In genomic region chr3:87144476-87145240, GRCm38 (mm10) we compare ENCODE assay signal across 11 mouse cellular contexts. TPM values are rescaled to one million over a fixed set of nuclear protein-coding genes. Genes with fewer than 3 reads are reported as not detected.
DNase-seq lines count a peak whose midpoint lies in the region; ATAC-seq and TF ChIP-seq lines count a peak whose summit lies in the region.
"Had no signal": no experiment of that assay in that cellular context is flagged by ENCODE, and none has a peak within 500 bp of the region (broad histone marks: within the 10 kb centered on the region; RNA-seq: fewer than 3 reads in every experiment).

No protein-coding gene starts in this region.

- TF ChIP-seq EP300 in liver, postnatal 0 days (IDR thresholded peaks at IDR 0.05; ENCODE audit: low read depth): no peak

- H3K27ac ChIP-seq in heart, embryonic 10.5 days: peak overlapping the region; percentile 82
- H3K27ac ChIP-seq in kidney, embryonic 16.5 days (ENCODE audit: low read length): peak overlapping the region; percentile 52
- peak overlapping the region; percentile 61 for H3K27ac ChIP-seq in embryonic facial prominence, embryonic 14.5 days (replicated peaks; ENCODE audit: low read depth, low read length)
- no peak overlapping the region for H3K27ac ChIP-seq in liver, postnatal 0 days (ENCODE audit: low read depth)

- DNase-seq in heart, embryonic 10.5 days (ENCODE audit: low spot score): no peak
- DNase-seq in heart, adult 9 months (ENCODE audit: low spot score in 2 of 2): no peak
- no peak for DNase-seq in kidney, adult 8-10 months
- DNase-seq in 3T3-L1 (ENCODE audit: low read depth, low spot score): peak; percentile 50
- DNase-seq in embryonic facial prominence, embryonic 14.5 days (ENCODE audit: low spot score): peak; percentile 24
- no peak for DNase-seq in frontal cortex, postnatal 14 days (ENCODE audit: low spot score in 2 of 2)
- DNase-seq in liver, postnatal 0 days: no peak
- DNase-seq: cerebellum, postnatal 10 days; kidney, postnatal 4 days; lung, postnatal 36 days had no signal

- peaks cover 57% of the 10 kb centered on the region for H3K4me1 ChIP-seq in heart, embryonic 10.5 days
- H3K4me1 ChIP-seq in kidney, embryonic 16.5 days (ENCODE audit: insufficient read depth, low read length): peaks cover 32% of the 10 kb centered on the region
- peaks cover 32% of the 10 kb centered on the region for H3K4me1 ChIP-seq in embryonic facial prominence, embryonic 14.5 days (ENCODE audit: control insufficient read depth, insufficient read depth, low read length)
- H3K4me1 ChIP-seq in liver, postnatal 0 days (ENCODE audit: insufficient read depth): no peaks in the 10 kb centered on the region

- no peak for TF ChIP-seq CTCF in liver, postnatal 0 days (IDR thresholded peaks at IDR 0.05; ENCODE audit: low read depth)

- H3K9me3 ChIP-seq in heart, embryonic 10.5 days: no peaks in the 10 kb centered on the region
- no peaks in the 10 kb centered on the region for H3K9me3 ChIP-seq in kidney, embryonic 16.5 days (ENCODE audit: low read length)
- no peaks in the 10 kb centered on the region for H3K9me3 ChIP-seq in embryonic facial prominence, embryonic 14.5 days (ENCODE audit: control insufficient read depth, low read length)
- no peaks in the 10 kb centered on the region for H3K9me3 ChIP-seq in liver, postnatal 0 days (ENCODE audit: low read length)

- H3K4me2 ChIP-seq in kidney, embryonic 16.5 days (replicated peaks; ENCODE audit: low read depth, low read length): no peak overlapping the region
- H3K4me2 ChIP-seq in embryonic facial prominence, embryonic 14.5 days (ENCODE audit: low read depth, low read length): 0 out of 2 replicates have a peak overlapping the region, but pooled peaks have one; percentile 3
- no peak overlapping the region for H3K4me2 ChIP-seq in liver, postnatal 0 days (ENCODE audit: low read depth, low read length)

- ATAC-seq in kidney, embryonic 16.5 days (ENCODE audit: low FRiP score, low TSS enrichment): no peak
- 0 out of 2 replicates have a peak, but pooled peaks have one; percentile 16 for ATAC-seq in embryonic facial prominence, embryonic 14.5 days (ENCODE audit: low read depth)
- ATAC-seq in liver, postnatal 0 days: no peak

- H3K4me3 ChIP-seq in heart, embryonic 10.5 days: no peak overlapping the region
- H3K4me3 ChIP-seq in kidney, embryonic 16.5 days (ENCODE audit: low read length): no peak overlapping the region
- H3K4me3 ChIP-seq in embryonic facial prominence, embryonic 14.5 days (ENCODE audit: low read depth, low read length): no peak overlapping the region
- H3K4me3 ChIP-seq in liver, postnatal 0 days (ENCODE audit: low read depth, low read length): no peak overlapping the region

- WGBS in heart, embryonic 10.5 days: 49% methylated on average over 6 of the region's 6 CpGs
- WGBS in kidney, embryonic 16.5 days: 36% methylated on average over 6 of the region's 6 CpGs
- WGBS in embryonic facial prominence, embryonic 14.5 days: 54% methylated on average over 6 of the region's 6 CpGs
- WGBS in liver, postnatal 0 days (ENCODE audit: insufficient replicate concordance): 58% methylated on average over 6 of the region's 6 CpGs

- peaks cover 31% of the 10 kb centered on the region; the same call in 1 of the 2 replicates for H3K36me3 ChIP-seq in heart, embryonic 10.5 days
- peaks cover 7% of the 10 kb centered on the region for H3K36me3 ChIP-seq in kidney, embryonic 16.5 days (ENCODE audit: insufficient read depth, low read length)
- peaks cover 24% of the 10 kb centered on the region for H3K36me3 ChIP-seq in embryonic facial prominence, embryonic 14.5 days (ENCODE audit: control insufficient read depth, insufficient read depth, low read length)
- H3K36me3 ChIP-seq in liver, postnatal 0 days (replicated peaks; ENCODE audit: insufficient read depth, low read length): no peaks in the 10 kb centered on the region

- H3K27me3 ChIP-seq in heart, embryonic 10.5 days (ENCODE audit: insufficient read depth, poor library complexity, severe bottlenecking): no peaks in the 10 kb centered on the region
- H3K27me3 ChIP-seq in kidney, embryonic 16.5 days (ENCODE audit: insufficient read depth, low read length): no peaks in the 10 kb centered on the region
- H3K27me3 ChIP-seq in embryonic facial prominence, embryonic 14.5 days (replicated peaks; ENCODE audit: control insufficient read depth, insufficient read depth, low read length): no peaks in the 10 kb centered on the region
- H3K27me3 ChIP-seq in liver, postnatal 0 days (ENCODE audit: insufficient read depth, low read length): no peaks in the 10 kb centered on the region

- 0 out of 2 replicates have a peak overlapping the region, but pooled peaks have one; percentile 2 for H3K9ac ChIP-seq in kidney, embryonic 16.5 days (replicated peaks; ENCODE audit: low read length)
- 0 out of 2 replicates have a peak overlapping the region, but pooled peaks have one; percentile 26 for H3K9ac ChIP-seq in embryonic facial prominence, embryonic 14.5 days (ENCODE audit: low read depth, low read length)
- H3K9ac ChIP-seq in liver, postnatal 0 days (replicated peaks): no peak overlapping the region

RNA-seq across cellular contexts. Expression of gene Kirrel, which starts 29.9 kb away (rescaled TPM):
- 17.9 and 27.9 TPM in 2 replicates for polyA plus RNA-seq in heart, embryonic 10.5 days (2016; fragmentation: Nextera tagmentation; extraction: Ambion mirVana)
- polyA plus RNA-seq in kidney, embryonic 16.5 days (2015; fragmentation: Nextera tagmentation; extraction: Ambion mirVana): 16.4 and 18.6 TPM in 2 replicates
- polyA plus RNA-seq in embryonic facial prominence, embryonic 14.5 days (2014; fragmentation: Nextera tagmentation; extraction: Ambion mirVana): 12.8 and 14.1 TPM in 2 replicates
- polyA plus RNA-seq in liver, postnatal 0 days (2015; fragmentation: Nextera tagmentation; extraction: Ambion mirVana): 0.67 and 0.73 TPM in 2 replicates

Comparison
In these comparisons a context has a peak if more than half of its experiments do, and no peak if none do; other contexts are left out.
1. DNase-seq: peak in 3T3-L1 (single experiment) and embryonic facial prominence, embryonic 14.5 days (single experiment); none in heart, embryonic 10.5 days (single experiment), heart, adult 9 months (0 of 2), kidney, adult 8-10 months (0 of 2), frontal cortex, postnatal 14 days (0 of 2) and liver, postnatal 0 days (single experiment).